Mouse (Mus musculus): ENCODE results near the gene Timm10.

GRCm38 (mm10) chr2:84792516-84792915, 34.3 kb upstream of the Timm10 start:
- TF ChIP-seq TAL1 (IDR thresholded peaks at IDR 0.05; ENCODE audit: low read length) (no peak), CTCF (IDR thresholded peaks at IDR 0.05 in 2 of 3, conservative IDR thresholded peaks at IDR 0.05 in 1 of 3; ENCODE audit: control insufficient read depth in 1 of 3, insufficient read depth in 1 of 3, low read depth in 2 of 3, low read length in 3 of 3, poor library complexity in 1 of 3, severe bottlenecking in 1 of 3) (no peak), UBTF (IDR thresholded peaks at IDR 0.05; ENCODE audit: borderline replicate concordance, insufficient read depth, low read depth, low read length) (no peak), ZNF384 (IDR thresholded peaks at IDR 0.05; ENCODE audit: low read depth, low read length) (no peak), POLR2A (IDR thresholded peaks at IDR 0.05; ENCODE audit: control insufficient read depth in 1 of 2, insufficient read depth in 1 of 2, low read depth in 1 of 2, low read length in 2 of 2, poor library complexity in 1 of 2) (no peak), ZMIZ1 (IDR thresholded peaks at IDR 0.05; ENCODE audit: low read depth, low read length) (no peak), EP300 (IDR thresholded peaks at IDR 0.05; ENCODE audit: low read depth in 1 of 2, low read length in 2 of 2) (no peak), POLR2AphosphoS2 (IDR thresholded peaks at IDR 0.05; ENCODE audit: low read length) (no peak), CHD2 (IDR thresholded peaks at IDR 0.05; ENCODE audit: low read length) (no peak), MAX (IDR thresholded peaks at IDR 0.05; ENCODE audit: low read length) (no peak), MAFK (IDR thresholded peaks at IDR 0.05; ENCODE audit: borderline replicate concordance, low read depth, low read length) (no peak), USF2 (IDR thresholded peaks at IDR 0.05; ENCODE audit: borderline replicate concordance in 1 of 2, insufficient read depth in 1 of 2, low read depth in 1 of 2, low read length in 2 of 2) (no peak)
